In genomic region chr4:85096033-85096432, GRCm38 (mm10) we compare ENCODE assay signal across 14 mouse cellular contexts.
"Had no signal": no experiment of that assay in that cellular context is flagged by ENCODE, and none has a peak within 500 bp of the region (broad histone marks: within the 10 kb centered on the region; RNA-seq: fewer than 3 reads in every experiment).

No protein-coding gene starts in this region.

- H3K4me2 ChIP-seq: heart, embryonic 12.5 days; hindbrain, embryonic 13.5 days; intestine, embryonic 15.5 days; limb, embryonic 12.5 days; liver, embryonic 11.5 days; liver, embryonic 13.5 days had no signal

- H3K27me3 ChIP-seq: heart, embryonic 12.5 days; hindbrain, embryonic 13.5 days; intestine, embryonic 15.5 days; limb, embryonic 12.5 days; liver, embryonic 13.5 days had no signal

- H3K4me3 ChIP-seq: gastrocnemius, adult 2 months; heart, embryonic 10.5 days; heart, embryonic 12.5 days; hindbrain, embryonic 10.5 days; hindbrain, embryonic 13.5 days; intestine, embryonic 15.5 days; layer of hippocampus, adult 2 months; left cerebral cortex, adult 2 months; limb, embryonic 10.5 days; limb, embryonic 12.5 days; liver, embryonic 13.5 days had no signal

- DNase-seq: gastrocnemius, postnatal 25 days; liver, embryonic 13.5 days had no signal

- H3K9me3 ChIP-seq: heart, embryonic 10.5 days; heart, embryonic 12.5 days; hindbrain, embryonic 10.5 days; hindbrain, embryonic 13.5 days; intestine, embryonic 15.5 days; limb, embryonic 10.5 days; limb, embryonic 12.5 days; liver, embryonic 13.5 days had no signal

- H3K27ac ChIP-seq: gastrocnemius, adult 2 months; heart, embryonic 10.5 days; hindbrain, embryonic 10.5 days; hindbrain, embryonic 13.5 days; intestine, embryonic 15.5 days; layer of hippocampus, adult 2 months; left cerebral cortex, adult 2 months; limb, embryonic 10.5 days; limb, embryonic 12.5 days; liver, embryonic 13.5 days had no signal

- H3K36me3 ChIP-seq: heart, embryonic 10.5 days; hindbrain, embryonic 10.5 days; hindbrain, embryonic 13.5 days; intestine, embryonic 15.5 days; limb, embryonic 10.5 days; liver, embryonic 13.5 days had no signal

- H3K9ac ChIP-seq: heart, embryonic 12.5 days; hindbrain, embryonic 13.5 days; intestine, embryonic 15.5 days; limb, embryonic 12.5 days; liver, embryonic 13.5 days had no signal

- ATAC-seq: intestine, embryonic 15.5 days; intestine, postnatal 0 days had no signal

- H3K4me1 ChIP-seq: heart, embryonic 10.5 days; heart, embryonic 12.5 days; hindbrain, embryonic 10.5 days; hindbrain, embryonic 13.5 days; intestine, embryonic 15.5 days; limb, embryonic 10.5 days; limb, embryonic 12.5 days; liver, embryonic 13.5 days had no signal
